Mouse (Mus musculus) embryonic facial prominence, embryonic 11.5 days (tissue): ENCODE measurements around the gene Ivd. TPM values are rescaled to one million over a fixed set of nuclear protein-coding genes. Genes with fewer than 3 reads are reported as not detected.

Experiments
- ATAC-seq: fragments of 200-750 bp; cut with Nextera tagmentation; replicated peaks from 2 replicates; pipeline ENCODE4 v1.8.0; 2017; ENCODE audit warnings: low read depth; ENCODE audit not compliant: insufficient number of reproducible peaks, low FRiP score, low TSS enrichment
- DNase-seq: peaks from one replicate; pipeline ENCODE4 v3.0.0-alpha.2; 2015; ENCODE audit warnings: low spot score
- H3K27ac ChIP-seq: fragments of 300-500 bp; sonication (generic); replicated peaks from 2 replicates; pipeline ENCODE4 v1.5.1; 2014; ENCODE audit warnings: mild to moderate bottlenecking, low read depth, low read length, control low read depth
- H3K27me3 ChIP-seq: fragments of 300-500 bp; sonication (generic); 2 replicates; pipeline ENCODE4 v1.6.1; 2014; ENCODE audit warnings: mild to moderate bottlenecking, low read length, moderate library complexity, mixed read lengths; ENCODE audit not compliant: control insufficient read depth, insufficient read depth
- H3K36me3 ChIP-seq: fragments of 300-500 bp; sonication (generic); replicated peaks from 2 replicates; pipeline ENCODE4 v1.6.1; 2014; ENCODE audit warnings: low read depth, mild to moderate bottlenecking, low read length, moderate library complexity, mixed read lengths; ENCODE audit not compliant: control insufficient read depth, insufficient read depth
- H3K4me1 ChIP-seq: fragments of 300-500 bp; sonication (generic); 2 replicates; pipeline ENCODE4 v1.6.1; 2014; ENCODE audit warnings: low read length, mixed read lengths; ENCODE audit not compliant: control insufficient read depth, insufficient read depth
- H3K4me2 ChIP-seq: fragments of 300-500 bp; sonication (generic); 2 replicates; pipeline ENCODE4 v1.6.1; 2014; ENCODE audit warnings: low read depth, mild to moderate bottlenecking, control low read depth, low read length, moderate library complexity
- H3K4me3 ChIP-seq: fragments of 300-500 bp; sonication (generic); 2 replicates; pipeline ENCODE4 v1.5.1; 2014; ENCODE audit warnings: low read depth, low read length, control low read depth
- H3K9ac ChIP-seq: fragments of 300-500 bp; sonication (generic); replicated peaks from 2 replicates; pipeline ENCODE4 v1.6.1; 2014; ENCODE audit warnings: mild to moderate bottlenecking, control low read depth, low read length
- H3K9me3 ChIP-seq: fragments of 300-500 bp; sonication (generic); replicated peaks from 2 replicates; pipeline ENCODE4 v1.6.1; 2016; ENCODE audit warnings: mild to moderate bottlenecking, low read length, inconsistent platforms, mixed read lengths; ENCODE audit not compliant: control insufficient read depth
- WGBS: fragments of 180-500 bp; shearing (Covaris S2); extraction: QIAGEN DNeasy Blood & Tissue Kit; methylation state at CpG from one replicate; pipeline ENCODE4 v1.1.7; 2014; 5-methylcytosine and 5-hydroxymethylcytosine counted together
- polyA plus RNA-seq: library from polyadenylated mRNA; unstranded; fragments of >200 nt; fragmentation: Nextera tagmentation; extraction: Ambion mirVana; gene quantifications from 2 replicates; pipeline ENCODE4 v1.2.1, GENCODE M21; 2014

The Ivd gene
- polyA plus RNA-seq, 1 experiment from 2014 or later = 53.7 TPM

DNA sequence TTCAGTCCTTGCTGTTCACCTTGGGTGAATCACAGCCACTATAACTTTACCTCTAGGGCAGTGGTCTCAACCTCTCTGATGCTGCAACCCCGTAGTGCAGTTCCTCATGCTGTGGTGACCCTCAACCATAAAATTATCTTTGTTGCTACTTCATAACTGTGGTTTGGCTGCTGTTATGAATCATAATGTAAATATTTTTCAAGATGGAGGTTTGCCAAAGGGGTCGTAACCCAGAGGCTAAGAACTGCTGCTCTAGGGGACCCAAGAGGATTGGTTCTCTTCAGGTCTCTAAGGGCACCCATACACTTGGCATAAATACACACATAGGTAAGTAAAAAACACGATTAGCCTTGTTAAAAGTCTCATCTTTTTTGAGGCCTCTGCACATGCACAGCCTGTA, 8.8 kb downstream of the Ivd start:
- Histone ChIP-seq H3K4me2 (no peak overlapping the region), H3K9ac (no peak overlapping the region), H3K27me3 (no peaks in the 10 kb centered on the region), H3K9me3 (no peaks in the 10 kb centered on the region), H3K36me3 (no peaks in the 10 kb centered on the region; the same call in none of the 2 replicates), H3K4me3 (no peak overlapping the region), H3K4me1 (no peaks in the 10 kb centered on the region), H3K27ac (no peak overlapping the region)
- no peak for DNase-seq
- ATAC-seq = no peak
- WGBS = 89% methylated on average over 3 of the region's 3 CpGs

DNA sequence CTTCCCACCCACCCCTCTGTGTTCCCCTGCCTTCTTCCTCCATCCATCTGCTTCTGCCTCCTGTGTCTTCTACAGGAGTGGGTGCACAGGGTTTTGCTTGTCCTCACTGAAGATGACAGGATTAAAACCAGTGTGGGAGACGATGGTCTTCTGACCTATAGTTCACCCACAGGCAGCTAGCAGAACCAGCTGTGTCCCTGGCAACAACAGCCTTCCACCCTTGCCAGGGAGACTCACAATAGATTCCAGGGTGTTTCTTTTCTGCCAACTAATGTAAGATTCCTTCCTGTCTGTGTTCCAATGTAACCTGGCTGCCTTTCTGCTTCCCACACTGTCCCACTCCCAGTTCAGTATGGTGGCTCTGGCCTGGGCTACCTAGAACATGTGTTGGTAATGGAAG, 9.3 kb downstream of the Ivd start:
- WGBS = 64% methylated on average over 1 of the region's 1 CpGs
- DNase-seq (no peak), ATAC-seq (no peak)
- H3K9ac ChIP-seq = no peak overlapping the region
- no peak overlapping the region for H3K27ac ChIP-seq
- H3K9me3 ChIP-seq = no peaks in the 10 kb centered on the region
- no peaks in the 10 kb centered on the region for H3K4me1 ChIP-seq
- H3K36me3 ChIP-seq = no peaks in the 10 kb centered on the region; the same call in none of the 2 replicates
- no peak overlapping the region for H3K4me3 ChIP-seq
- no peaks in the 10 kb centered on the region for H3K27me3 ChIP-seq
- H3K4me2 ChIP-seq = no peak overlapping the region

DNA sequence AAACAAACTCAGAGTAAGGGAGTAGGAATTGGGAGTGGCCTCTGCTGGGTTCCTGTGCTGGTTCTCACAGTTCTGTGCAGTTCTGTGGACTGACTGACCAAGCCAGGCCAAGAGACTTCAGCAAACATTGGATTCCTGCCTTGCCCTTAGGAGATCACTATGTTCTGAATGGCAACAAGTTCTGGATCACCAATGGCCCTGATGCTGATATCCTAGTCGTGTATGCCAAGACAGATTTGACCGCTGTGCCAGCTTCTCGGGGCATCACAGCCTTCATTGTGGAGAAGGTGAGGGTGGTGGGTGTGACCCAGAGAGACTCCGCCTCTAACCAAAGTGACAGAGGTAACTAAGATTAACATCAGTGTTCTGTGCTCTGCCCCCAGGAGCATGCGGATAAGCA, 11.3 kb downstream of the Ivd start:
- H3K27ac ChIP-seq = no peak overlapping the region
- no peaks in the 10 kb centered on the region for H3K4me1 ChIP-seq
- no peak overlapping the region for H3K4me2 ChIP-seq
- 83% methylated on average over 5 of the region's 5 CpGs for WGBS
- DNase-seq (no peak), ATAC-seq (no peak)
- H3K4me3 ChIP-seq = no peak overlapping the region
- H3K9ac ChIP-seq = no peak overlapping the region
- no peaks in the 10 kb centered on the region; the same call in none of the 2 replicates for H3K36me3 ChIP-seq
- no peaks in the 10 kb centered on the region for H3K9me3 ChIP-seq
- H3K27me3 ChIP-seq = no peaks in the 10 kb centered on the region

DNA sequence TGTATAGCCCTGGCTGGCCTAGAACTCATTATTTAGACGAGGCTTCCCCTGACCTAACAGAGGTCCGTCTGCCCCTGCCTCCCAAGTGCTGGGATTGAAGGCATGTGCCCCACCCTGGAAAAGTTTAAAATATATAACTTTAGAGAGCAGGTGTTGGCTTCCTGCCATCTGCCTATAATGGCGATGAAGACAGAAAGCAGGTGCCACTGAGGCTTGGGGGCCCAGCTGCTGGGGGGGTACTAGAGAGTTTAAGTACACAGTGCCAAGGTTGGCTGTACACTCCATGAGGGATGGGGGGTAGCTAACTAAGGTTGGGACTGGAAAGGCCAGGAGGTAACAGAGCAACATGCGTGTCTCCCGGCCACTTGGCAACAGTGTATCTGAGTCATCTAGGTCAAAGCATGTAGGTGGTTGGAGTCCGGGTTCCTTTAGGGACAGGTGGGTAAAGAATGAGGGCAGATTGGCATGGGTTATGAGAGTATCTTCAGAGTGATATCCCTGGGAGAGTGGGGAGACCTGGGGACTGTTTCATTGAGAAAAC, 12.2 kb downstream of the Ivd start:
- H3K27ac ChIP-seq = no peak overlapping the region

DNA sequence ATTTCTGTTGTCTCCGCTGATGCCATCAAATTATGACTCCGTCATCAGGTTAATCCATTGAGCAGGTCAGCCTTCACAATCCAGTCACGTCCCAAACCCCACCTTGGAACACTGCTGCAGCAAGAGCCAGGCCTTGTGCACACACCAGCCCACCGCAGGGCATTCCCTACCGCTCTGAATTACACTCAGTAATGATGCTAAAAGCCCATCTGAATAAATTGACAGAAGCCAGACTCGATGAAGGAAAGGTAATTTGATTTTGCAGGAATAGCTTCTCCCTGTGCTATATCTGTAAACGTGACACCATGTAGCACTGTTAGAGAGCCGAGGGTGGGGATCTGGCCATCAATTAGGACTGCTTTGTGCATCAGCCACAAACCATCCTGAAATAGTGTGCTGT, 13.6 kb downstream of the Ivd start:
- H3K27me3 ChIP-seq = no peaks in the 10 kb centered on the region
- H3K4me1 ChIP-seq = no peaks in the 10 kb centered on the region
- no peaks in the 10 kb centered on the region; the same call in 1 of the 2 replicates for H3K36me3 ChIP-seq
- whole genome bisulfite sequencing = 87% methylated on average over 8 of the region's 8 CpGs
- no peaks in the 10 kb centered on the region for H3K9me3 ChIP-seq
- ATAC-seq (no peak), DNase-seq (no peak)
- H3K9ac ChIP-seq = no peak overlapping the region
- no peak overlapping the region for H3K4me3 ChIP-seq
- H3K4me2 ChIP-seq = no peak overlapping the region
- H3K27ac ChIP-seq = no peak overlapping the region

More for the DNA sequence above, 12.2 kb downstream of the Ivd start:
- no peaks in the 10 kb centered on the region for H3K9me3 ChIP-seq
- no peaks in the 10 kb centered on the region for H3K27me3 ChIP-seq
- no peaks in the 10 kb centered on the region for H3K4me1 ChIP-seq
- H3K9ac ChIP-seq = no peak overlapping the region
- no peak overlapping the region for H3K4me3 ChIP-seq
- ATAC-seq (no peak), DNase-seq (no peak)
- H3K4me2 ChIP-seq = no peak overlapping the region
- WGBS = 89% methylated on average over 6 of the region's 6 CpGs
- no peaks in the 10 kb centered on the region; the same call in none of the 2 replicates for H3K36me3 ChIP-seq

GRCm38 (mm10) chr2:118876453-118876852, 14.7 kb downstream of the Ivd start:
- 91% methylated on average over 9 of the region's 9 CpGs for WGBS
- DNase-seq (no peak), ATAC-seq (no peak)
- Histone ChIP-seq H3K4me2 (no peak overlapping the region), H3K27ac (no peak overlapping the region), H3K36me3 (no peaks in the 10 kb centered on the region; the same call in 1 of the 2 replicates), H3K27me3 (no peaks in the 10 kb centered on the region), H3K9me3 (no peaks in the 10 kb centered on the region), H3K4me1 (no peaks in the 10 kb centered on the region), H3K9ac (no peak overlapping the region), H3K4me3 (no peak overlapping the region)

DNA sequence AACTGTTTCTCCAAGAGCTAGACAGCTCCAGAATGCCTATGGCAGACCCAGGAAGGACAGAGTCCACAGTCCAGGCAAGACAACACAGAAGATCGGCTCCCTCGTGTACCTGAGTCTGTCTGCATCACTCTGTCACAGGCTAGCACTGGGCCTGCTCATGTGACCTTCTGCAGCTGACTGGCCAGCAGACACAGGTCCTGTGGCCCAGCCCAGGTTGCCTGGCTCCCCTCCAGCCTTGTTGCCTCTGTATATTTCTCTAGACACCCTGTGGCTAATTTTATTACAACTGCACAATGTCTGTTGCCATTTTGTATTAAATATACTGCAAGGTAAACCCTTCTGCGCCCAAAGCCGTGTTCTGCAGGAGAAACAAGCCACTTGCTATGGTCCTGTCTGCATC, 19.3 kb downstream of the Ivd start:
- no peak overlapping the region for H3K27ac ChIP-seq
- no peaks in the 10 kb centered on the region; the same call in 1 of the 2 replicates for H3K36me3 ChIP-seq
- WGBS = 85% methylated on average over 4 of the region's 4 CpGs
- H3K27me3 ChIP-seq = no peaks in the 10 kb centered on the region
- H3K4me1 ChIP-seq = no peaks in the 10 kb centered on the region
- H3K4me2 ChIP-seq = no peak overlapping the region
- no peak overlapping the region for H3K4me3 ChIP-seq
- H3K9ac ChIP-seq = no peak overlapping the region
- ATAC-seq (no peak), DNase-seq (no peak)
- no peaks in the 10 kb centered on the region for H3K9me3 ChIP-seq

DNA sequence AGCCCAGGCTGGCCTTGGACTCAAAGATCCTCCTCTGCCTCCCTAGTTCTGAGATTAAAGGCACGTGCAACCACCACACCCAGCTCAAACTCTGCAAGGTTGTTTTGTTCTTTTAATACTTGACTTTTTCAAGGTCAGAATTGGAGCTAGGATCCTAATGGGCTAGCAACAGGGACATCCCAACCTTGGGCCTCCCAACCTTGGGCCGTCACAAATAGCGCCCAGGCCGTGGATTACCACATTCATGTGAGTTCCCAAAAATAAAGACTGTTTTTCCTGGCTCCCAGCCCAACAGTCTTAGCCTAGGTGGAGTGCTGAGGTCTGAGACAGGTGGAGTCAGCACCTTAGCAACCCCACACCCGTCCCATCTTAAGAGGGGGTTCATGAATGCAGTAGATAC, 20.2 kb downstream of the Ivd start:
- Histone ChIP-seq H3K4me1 (no peaks in the 10 kb centered on the region), H3K9me3 (no peaks in the 10 kb centered on the region), H3K27me3 (no peaks in the 10 kb centered on the region), H3K9ac (no peak overlapping the region), H3K4me3 (no peak overlapping the region), H3K27ac (no peak overlapping the region), H3K36me3 (no peaks in the 10 kb centered on the region; the same call in 1 of the 2 replicates), H3K4me2 (no peak overlapping the region)
- ATAC-seq = no peak
- no peak for DNase-seq
- 87% methylated on average over 5 of the region's 5 CpGs for WGBS
